ENCODE assay signal across 14 mouse cellular contexts in the genomic region with DNA sequence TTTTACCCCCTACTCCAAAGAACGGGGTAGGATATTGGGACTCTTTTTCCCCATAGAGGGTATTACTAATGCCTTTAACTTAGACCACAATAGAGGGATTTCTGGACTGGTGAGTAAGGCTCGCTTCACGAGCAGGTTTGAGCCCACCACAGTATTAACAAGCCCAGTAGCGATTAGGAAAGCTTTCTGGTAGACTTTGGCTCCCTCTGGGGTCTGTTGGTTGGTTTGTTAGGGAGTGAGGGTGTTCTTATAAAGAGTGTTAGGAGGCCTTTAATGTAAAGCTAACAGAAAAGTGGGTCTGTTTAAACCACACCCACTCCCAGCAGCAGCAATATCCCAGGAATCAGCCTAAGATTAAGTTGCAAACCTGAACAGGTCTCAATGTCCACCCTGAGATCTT. TPM values are rescaled to one million over a fixed set of nuclear protein-coding genes. Genes with fewer than 3 reads are reported as not detected.
A peak's percentile ranks its signal among the peaks of the same experiment; 100 is the strongest.
DNase-seq lines count a peak whose midpoint lies in the region; ATAC-seq lines count a peak whose summit lies in the region.
"Had no signal": no experiment of that assay in that cellular context is flagged by ENCODE, and none has a peak within 500 bp of the region (broad histone marks: within the 10 kb centered on the region; RNA-seq: fewer than 3 reads in every experiment).

No protein-coding gene starts in this region.

- H3K36me3 ChIP-seq in heart, embryonic 10.5 days = no peaks in the 10 kb centered on the region
- no peaks in the 10 kb centered on the region for H3K36me3 ChIP-seq in neural tube, embryonic 12.5 days
- no peaks in the 10 kb centered on the region for H3K36me3 ChIP-seq in hindbrain, embryonic 16.5 days (ENCODE audit: control insufficient read depth, insufficient read depth, low read length)
- H3K36me3 ChIP-seq in neural tube, embryonic 15.5 days = no peaks in the 10 kb centered on the region

- H3K27me3 ChIP-seq in heart, embryonic 10.5 days (ENCODE audit: insufficient read depth, poor library complexity, severe bottlenecking) = peaks cover 60% of the 10 kb centered on the region
- peaks cover 17% of the 10 kb centered on the region for H3K27me3 ChIP-seq in neural tube, embryonic 12.5 days (replicated peaks)
- peaks cover 15% of the 10 kb centered on the region for H3K27me3 ChIP-seq in hindbrain, embryonic 16.5 days (replicated peaks; ENCODE audit: control insufficient read depth, insufficient read depth, low read length)
- peaks cover 50% of the 10 kb centered on the region for H3K27me3 ChIP-seq in neural tube, embryonic 15.5 days (replicated peaks)

- no peak for ATAC-seq in neural tube, embryonic 12.5 days (ENCODE audit: low FRiP score, low read depth)
- peak; percentile 55; the same call in 1 of the 2 replicates for ATAC-seq in hindbrain, embryonic 16.5 days
- peak; percentile 17; the same call in 1 of the 2 replicates for ATAC-seq in neural tube, embryonic 15.5 days (ENCODE audit: low FRiP score)
- ATAC-seq: intestine, embryonic 16.5 days had no signal

- no peak overlapping the region for H3K9ac ChIP-seq in neural tube, embryonic 12.5 days
- no peak overlapping the region for H3K9ac ChIP-seq in hindbrain, embryonic 16.5 days (ENCODE audit: low read depth, low read length)
- no peak overlapping the region for H3K9ac ChIP-seq in neural tube, embryonic 15.5 days (replicated peaks)

- no peak for DNase-seq in heart, embryonic 10.5 days (ENCODE audit: low spot score)
- DNase-seq in heart, postnatal 10 days = no peak
- DNase-seq in neural tube, embryonic 10.5 days (ENCODE audit: extremely low spot score, low spot score) = no peak
- no peak for DNase-seq in thymus, adult 18-20 months
- DNase-seq in spleen, adult 12 weeks (ENCODE audit: low spot score) = no peak
- DNase-seq: adrenal gland, postnatal 10 days; cerebellum, adult 11-12 months; gastrocnemius, adult 2 months had no signal

- H3K9me3 ChIP-seq in heart, embryonic 10.5 days = no peaks in the 10 kb centered on the region
- no peaks in the 10 kb centered on the region for H3K9me3 ChIP-seq in neural tube, embryonic 12.5 days
- H3K9me3 ChIP-seq in hindbrain, embryonic 16.5 days (ENCODE audit: control insufficient read depth, low read length) = no peaks in the 10 kb centered on the region
- no peaks in the 10 kb centered on the region for H3K9me3 ChIP-seq in neural tube, embryonic 15.5 days (replicated peaks)

- WGBS in heart, embryonic 10.5 days = 23% methylated on average over 4 of the region's 4 CpGs
- 26% methylated on average over 4 of the region's 4 CpGs for WGBS in neural tube, embryonic 12.5 days
- WGBS in hindbrain, embryonic 16.5 days = 35% methylated on average over 4 of the region's 4 CpGs
- 24% methylated on average over 4 of the region's 4 CpGs for WGBS in neural tube, embryonic 15.5 days

- peak overlapping the region; percentile 75; the same call in 1 of the 2 replicates for H3K4me2 ChIP-seq in neural tube, embryonic 12.5 days (replicated peaks)
- peak overlapping the region; percentile 69; the same call in 1 of the 2 replicates for H3K4me2 ChIP-seq in hindbrain, embryonic 16.5 days (ENCODE audit: low read length)
- peak overlapping the region; percentile 71 for H3K4me2 ChIP-seq in neural tube, embryonic 15.5 days

- intact Hi-C loops in heart, postnatal 10 days (cut with DNase I) = no loop called here

- peaks cover 10% of the 10 kb centered on the region for H3K4me1 ChIP-seq in heart, embryonic 10.5 days
- peaks cover 11% of the 10 kb centered on the region for H3K4me1 ChIP-seq in neural tube, embryonic 12.5 days
- H3K4me1 ChIP-seq in hindbrain, embryonic 16.5 days (ENCODE audit: control insufficient read depth, insufficient read depth, low read depth, low read length) = peaks cover 9% of the 10 kb centered on the region
- peaks cover 18% of the 10 kb centered on the region for H3K4me1 ChIP-seq in neural tube, embryonic 15.5 days

- peak overlapping the region; percentile 56; the same call in 1 of the 2 replicates for H3K4me3 ChIP-seq in heart, embryonic 10.5 days
- no peak overlapping the region for H3K4me3 ChIP-seq in neural tube, embryonic 12.5 days
- no peak overlapping the region for H3K4me3 ChIP-seq in hindbrain, embryonic 16.5 days (ENCODE audit: low read length)
- no peak overlapping the region for H3K4me3 ChIP-seq in neural tube, embryonic 15.5 days (replicated peaks)

- H3K27ac ChIP-seq in heart, embryonic 10.5 days = no peak overlapping the region
- H3K27ac ChIP-seq in neural tube, embryonic 12.5 days = no peak overlapping the region
- no peak overlapping the region for H3K27ac ChIP-seq in hindbrain, embryonic 16.5 days (ENCODE audit: low read depth, low read length)
- H3K27ac ChIP-seq in neural tube, embryonic 15.5 days (replicated peaks) = no peak overlapping the region
- H3K27ac ChIP-seq: gastrocnemius, adult 2 months had no signal

RNA-seq across cellular contexts. Expression of gene Pou4f2, which starts 17.2 kb away (rescaled TPM):
- not detected in 2 replicates for polyA plus RNA-seq in heart, embryonic 10.5 days (2016; fragmentation: Nextera tagmentation; extraction: Ambion mirVana)
- total RNA-seq in heart, postnatal 10 days (2021) = not detected
- polyA plus RNA-seq in neural tube, embryonic 12.5 days (2016; fragmentation: Nextera tagmentation; extraction: Ambion mirVana) = 4.7 and 5.0 TPM in 2 replicates
- 5.2 and 5.3 TPM in 2 replicates for polyA plus RNA-seq in hindbrain, embryonic 16.5 days (2015; fragmentation: Nextera tagmentation; extraction: Ambion mirVana)
- 2.4 and 3.3 TPM in 2 replicates for polyA plus RNA-seq in neural tube, embryonic 15.5 days (2015; fragmentation: Nextera tagmentation; extraction: Ambion mirVana)
- total RNA-seq: adrenal gland, postnatal 10 days; gastrocnemius, adult 2 months; layer of hippocampus, postnatal 25 days had no signal
- polyA plus RNA-seq: intestine, embryonic 16.5 days; liver, embryonic 16.5 days had no signal
